ENCODE assay signal across 8 mouse cellular contexts in the genomic region with DNA sequence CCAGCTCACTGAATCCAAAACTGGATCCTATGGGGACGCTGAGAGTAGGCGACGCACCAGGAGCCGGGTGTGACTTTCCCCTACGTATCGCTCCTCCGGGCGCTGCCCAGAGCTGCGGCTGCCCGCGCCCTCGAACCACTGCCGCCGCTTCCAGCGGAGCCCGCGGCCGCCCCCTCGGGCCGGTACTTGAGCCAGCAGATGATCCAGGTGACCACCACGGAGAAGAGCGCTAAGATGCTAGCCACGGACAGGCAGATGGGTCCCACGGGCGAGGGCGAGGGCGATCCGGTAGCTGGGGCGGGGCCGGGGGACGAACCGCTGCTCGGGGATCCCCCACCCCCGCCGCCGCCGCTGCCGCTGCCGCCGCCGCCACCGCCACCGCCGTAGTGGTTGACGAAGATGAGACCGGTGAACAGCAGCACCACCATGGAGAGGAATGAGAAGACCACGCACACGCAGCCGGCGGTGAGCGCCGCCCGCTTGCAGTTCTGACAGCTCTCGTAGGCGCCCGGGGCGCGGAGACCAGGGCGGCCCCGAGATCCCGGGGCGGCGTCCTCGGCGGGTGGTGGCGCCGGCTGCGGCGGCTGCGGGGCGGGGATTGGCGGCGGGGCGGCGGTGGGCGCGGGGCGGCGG. TPM values are rescaled to one million over a fixed set of nuclear protein-coding genes. Genes with fewer than 3 reads are reported as not detected.
DNase-seq lines count a peak whose midpoint lies in the region; ATAC-seq and TF ChIP-seq lines count a peak whose summit lies in the region.

No protein-coding gene starts in this region.

- no peak overlapping the region for H3K27ac ChIP-seq in forebrain, embryonic 12.5 days
- H3K27ac ChIP-seq in limb, embryonic 15.5 days = peak overlapping the region; percentile 63
- H3K27ac ChIP-seq in stomach, postnatal 0 days (replicated peaks) = no peak overlapping the region

- H3K9me3 ChIP-seq in E14TG2a.4 (ENCODE audit: low read length) = no peaks in the 10 kb centered on the region
- no peaks in the 10 kb centered on the region for H3K9me3 ChIP-seq in forebrain, embryonic 12.5 days
- no peaks in the 10 kb centered on the region for H3K9me3 ChIP-seq in limb, embryonic 15.5 days
- no peaks in the 10 kb centered on the region for H3K9me3 ChIP-seq in stomach, postnatal 0 days (ENCODE audit: control insufficient read depth, low read length)

- H3K4me1 ChIP-seq in E14TG2a.4 (replicated peaks; ENCODE audit: low read depth, low read length) = peaks cover 18% of the 10 kb centered on the region
- H3K4me1 ChIP-seq in forebrain, embryonic 12.5 days = peaks cover 28% of the 10 kb centered on the region
- peaks cover 29% of the 10 kb centered on the region for H3K4me1 ChIP-seq in limb, embryonic 15.5 days
- 0 out of 2 replicates have a peak, but pooled peaks cover 2% of the 10 kb centered on the region for H3K4me1 ChIP-seq in stomach, postnatal 0 days (replicated peaks; ENCODE audit: control insufficient read depth, insufficient read depth)

- peak overlapping the region; percentile 71 for H3K4me3 ChIP-seq in E14TG2a.4 (replicated peaks; ENCODE audit: low read length)
- peak overlapping the region; percentile 53 for H3K4me3 ChIP-seq in forebrain, embryonic 12.5 days (replicated peaks)
- H3K4me3 ChIP-seq in limb, embryonic 15.5 days = peak overlapping the region; percentile 61
- peak overlapping the region; percentile 54 for H3K4me3 ChIP-seq in stomach, postnatal 0 days (ENCODE audit: low read depth, low read length)

- no peaks in the 10 kb centered on the region for H3K36me3 ChIP-seq in E14TG2a.4 (ENCODE audit: insufficient read depth, low read length)
- H3K36me3 ChIP-seq in forebrain, embryonic 12.5 days (replicated peaks) = no peaks in the 10 kb centered on the region
- H3K36me3 ChIP-seq in limb, embryonic 15.5 days = no peaks in the 10 kb centered on the region
- no peaks in the 10 kb centered on the region for H3K36me3 ChIP-seq in stomach, postnatal 0 days (ENCODE audit: control insufficient read depth, insufficient read depth, low read length)

- no peak for TF ChIP-seq CTCF in E14TG2a.4 (conservative IDR thresholded peaks at IDR 0.05; ENCODE audit: low read length)
- no peak for TF ChIP-seq CTCF in stomach, postnatal 0 days (IDR thresholded peaks at IDR 0.05; ENCODE audit: low read depth)

- peak overlapping the region; percentile 51 for H3K9ac ChIP-seq in forebrain, embryonic 12.5 days
- H3K9ac ChIP-seq in limb, embryonic 15.5 days = peak overlapping the region; percentile 35
- H3K9ac ChIP-seq in stomach, postnatal 0 days (ENCODE audit: low read length) = peak overlapping the region; percentile 27; the same call in 1 of the 2 replicates

- WGBS in forebrain, embryonic 12.5 days = 1% methylated on average over 46 of the region's 79 CpGs
- WGBS in limb, embryonic 15.5 days = under 1% methylated on average over 74 of the region's 79 CpGs
- 2% methylated on average over 26 of the region's 79 CpGs for WGBS in stomach, postnatal 0 days

- peak; percentile 34 to 38 for DNase-seq in cerebellum, postnatal 10 days
- no peak for DNase-seq in cerebellum, adult 8-10 months
- peak; percentile 43 for DNase-seq in stomach, postnatal 0 days (ENCODE audit: low spot score)
- no peak for DNase-seq in thymus, postnatal 14 days

- H3K27me3 ChIP-seq in E14TG2a.4 (ENCODE audit: insufficient read depth, low read length) = peaks cover 94% of the 10 kb centered on the region
- peaks cover 98% of the 10 kb centered on the region for H3K27me3 ChIP-seq in forebrain, embryonic 12.5 days
- H3K27me3 ChIP-seq in limb, embryonic 15.5 days = peaks cover 99% of the 10 kb centered on the region
- H3K27me3 ChIP-seq in stomach, postnatal 0 days (ENCODE audit: control insufficient read depth, insufficient read depth, low read length) = peaks cover 29% of the 10 kb centered on the region

- peak; percentile 58; the same call in 1 of the 2 replicates for ATAC-seq in forebrain, embryonic 12.5 days (ENCODE audit: low FRiP score)
- ATAC-seq in limb, embryonic 15.5 days (ENCODE audit: insufficient number of reproducible peaks, low FRiP score, low TSS enrichment, low read depth) = no peak
- no peak for ATAC-seq in stomach, postnatal 0 days (ENCODE audit: low FRiP score, low TSS enrichment)
- no peak for ATAC-seq in CD4-positive, CD25-positive, alpha-beta regulatory T cell, adult 4 months

- H3K4me2 ChIP-seq in forebrain, embryonic 12.5 days = peak overlapping the region; percentile 93
- peak overlapping the region; percentile 99 for H3K4me2 ChIP-seq in limb, embryonic 15.5 days
- peak overlapping the region; percentile 92 for H3K4me2 ChIP-seq in stomach, postnatal 0 days (replicated peaks; ENCODE audit: low read depth)

- TF ChIP-seq EP300 in stomach, postnatal 0 days (optimal IDR thresholded peaks at IDR 0.05) = no peak

RNA-seq across cellular contexts. Expression of gene Pax3, which starts 19.7 kb away (rescaled TPM):
- 3.3 and 3.6 TPM in 2 replicates for polyA plus RNA-seq in forebrain, embryonic 12.5 days (2016; fragmentation: Nextera tagmentation; extraction: Ambion mirVana)
- polyA plus RNA-seq in limb, embryonic 15.5 days (2015; fragmentation: Nextera tagmentation; extraction: Ambion mirVana) = 0.60 and 0.96 TPM in 2 replicates
- polyA plus RNA-seq in stomach, postnatal 0 days (2015; fragmentation: Nextera tagmentation; extraction: Ambion mirVana) = not detected in 2 replicates
- polyA plus RNA-seq in CD4-positive, CD25-positive, alpha-beta regulatory T cell, adult 4 months (2017; shearing (Covaris generic)) = not detected

Comparison
In these comparisons a context has a peak if more than half of its experiments do, and no peak if none do; other contexts are left out.
1. DNase-seq: peak in cerebellum, postnatal 10 days (2 of 2) and stomach, postnatal 0 days (single experiment); none in cerebellum, adult 8-10 months (single experiment) and thymus, postnatal 14 days (single experiment).
2. Peak in every context shown above with its lines, with median percentiles within 50 percentile points of each other: H3K4me3 ChIP-seq, H3K4me2 ChIP-seq and H3K9ac ChIP-seq.